Mouse (Mus musculus): ENCODE measurements around the gene Fam32a.

Fam32a gene

DNA sequence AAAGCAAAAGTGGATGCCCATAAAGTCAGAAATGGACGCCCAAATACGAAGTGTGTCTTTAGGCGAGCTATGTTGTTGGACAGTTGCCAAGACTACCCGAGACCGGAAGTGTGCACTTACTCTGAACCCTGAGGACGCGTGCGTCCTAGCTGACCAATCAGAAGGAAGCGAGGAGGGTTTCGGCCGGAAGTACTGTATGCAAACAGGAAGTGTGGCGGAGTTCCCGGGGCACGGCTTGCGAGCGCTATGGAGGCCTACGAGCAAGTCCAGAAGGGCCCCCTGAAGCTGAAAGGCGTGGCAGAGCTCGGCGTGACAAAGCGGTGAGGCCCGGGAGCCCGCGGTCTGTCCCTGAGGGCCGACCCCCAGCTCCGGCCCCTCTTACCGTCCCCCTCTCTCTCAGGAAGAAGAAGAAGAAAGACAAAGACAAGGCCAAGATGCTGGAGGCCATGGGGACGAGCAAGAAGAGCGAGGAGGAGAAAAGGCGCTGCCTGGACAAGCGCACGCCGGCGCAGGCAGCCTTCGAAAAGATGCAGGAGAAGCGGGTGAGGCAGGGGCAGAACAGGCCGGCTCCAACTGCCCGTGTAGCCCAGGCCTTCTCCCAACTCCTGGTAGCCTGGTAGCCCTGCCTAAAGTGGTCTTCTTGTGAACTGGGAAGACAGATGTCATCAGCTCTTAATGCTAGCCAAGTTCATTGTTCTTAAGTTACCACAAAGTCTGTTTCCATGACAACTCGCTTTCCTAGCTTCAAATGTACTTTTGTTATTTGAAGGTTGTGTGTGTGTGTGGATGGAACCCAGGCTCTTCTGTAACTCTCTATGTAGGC, at the start of gene Fam32a:
Gene Fam32a (plus strand): TSS at position 190 of the 823 bp plus-strand sequence.
- peak; percentile 93 for DNase-seq (ENCODE audit: low spot score)

DNA sequence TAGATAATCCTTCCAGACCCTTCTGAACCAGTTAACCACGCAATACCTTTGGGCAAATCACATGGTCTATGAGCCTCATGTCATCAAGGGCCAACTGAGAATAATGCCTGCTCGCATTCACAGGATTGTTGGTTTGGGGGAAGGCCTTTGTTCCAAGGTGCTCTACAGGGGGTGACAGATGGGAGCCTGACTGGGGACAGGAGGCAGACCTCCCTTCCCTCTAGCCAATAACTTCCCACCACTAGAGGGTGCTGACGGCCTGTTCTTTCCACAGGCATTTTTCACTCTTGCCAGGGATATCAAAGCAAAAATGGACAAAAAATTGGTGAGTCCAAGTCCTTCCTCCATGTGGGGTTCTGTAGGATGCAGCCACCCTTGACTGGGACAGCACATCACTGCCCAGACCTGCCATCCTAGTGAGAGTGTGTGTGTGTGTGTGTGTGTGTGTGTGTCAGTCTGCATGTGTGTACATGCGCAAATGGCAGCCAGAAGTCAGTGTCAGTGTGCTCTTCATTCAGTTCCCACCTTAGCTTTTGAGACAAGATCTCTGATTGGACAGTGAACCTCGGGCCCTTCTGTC, 42.1 kb upstream of the Fam32a start:
- peak; percentile 80 for DNase-seq (ENCODE audit: low spot score)

DNA sequence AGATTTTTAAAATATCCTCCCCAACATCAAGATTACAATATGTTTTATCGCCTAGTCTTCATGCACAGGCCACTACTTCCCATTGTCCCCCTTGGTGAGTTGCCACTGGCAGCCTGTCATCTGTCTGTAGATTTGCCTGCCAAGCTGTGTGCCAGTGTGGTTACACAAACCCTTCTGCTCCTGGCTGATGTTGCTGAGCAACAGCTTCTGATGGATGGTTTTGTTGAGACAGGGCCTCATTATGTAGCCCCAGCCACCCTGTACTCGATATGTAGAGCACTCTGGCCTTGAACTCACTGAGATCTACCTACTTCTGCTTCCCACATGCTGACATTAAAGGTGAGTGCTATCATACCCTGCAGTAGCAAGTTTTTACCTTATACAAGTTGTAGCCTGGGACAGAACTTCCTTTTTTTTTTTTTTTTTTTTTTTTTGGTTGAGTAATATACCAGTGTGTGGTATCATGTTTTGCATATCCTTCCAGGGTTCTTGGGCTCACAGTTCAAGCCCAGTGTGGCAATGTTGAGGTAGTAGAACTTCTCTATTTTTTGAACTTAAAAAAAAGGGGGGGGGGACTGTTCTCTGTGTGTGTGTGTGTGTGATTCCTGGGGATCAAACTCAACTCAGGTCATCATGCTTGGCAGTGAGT, 35.9 kb upstream of the Fam32a start:
- peak; percentile 52 for DNase-seq (ENCODE audit: low spot score)

DNA sequence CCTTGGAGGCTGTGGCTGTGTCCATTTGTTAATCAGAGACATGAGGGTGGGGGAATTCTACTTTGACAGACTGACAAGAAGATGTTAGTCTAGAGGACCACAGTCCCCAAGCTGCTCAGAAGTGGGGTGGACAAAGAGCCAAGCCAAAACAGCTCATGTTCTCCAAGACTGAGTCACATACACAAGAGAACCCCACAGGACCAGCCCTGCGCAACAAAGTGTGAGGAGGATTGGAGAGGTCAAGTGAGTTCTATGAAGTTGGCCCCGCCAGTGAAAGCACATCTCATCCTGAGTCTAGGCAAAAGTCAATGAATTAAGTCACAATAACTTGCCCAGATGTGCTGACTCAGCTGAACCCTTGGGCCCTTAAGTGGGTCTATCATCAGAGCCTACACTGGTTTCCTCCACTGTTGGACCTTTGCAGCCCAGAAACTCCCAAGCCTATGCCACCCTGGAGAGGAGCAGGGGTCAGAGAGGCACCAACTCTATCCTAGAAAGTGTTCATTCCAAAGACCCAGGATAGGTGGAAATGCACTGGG, 31.7 kb upstream of the Fam32a start:
- DNase-seq (ENCODE audit: low spot score), result no peak

DNA sequence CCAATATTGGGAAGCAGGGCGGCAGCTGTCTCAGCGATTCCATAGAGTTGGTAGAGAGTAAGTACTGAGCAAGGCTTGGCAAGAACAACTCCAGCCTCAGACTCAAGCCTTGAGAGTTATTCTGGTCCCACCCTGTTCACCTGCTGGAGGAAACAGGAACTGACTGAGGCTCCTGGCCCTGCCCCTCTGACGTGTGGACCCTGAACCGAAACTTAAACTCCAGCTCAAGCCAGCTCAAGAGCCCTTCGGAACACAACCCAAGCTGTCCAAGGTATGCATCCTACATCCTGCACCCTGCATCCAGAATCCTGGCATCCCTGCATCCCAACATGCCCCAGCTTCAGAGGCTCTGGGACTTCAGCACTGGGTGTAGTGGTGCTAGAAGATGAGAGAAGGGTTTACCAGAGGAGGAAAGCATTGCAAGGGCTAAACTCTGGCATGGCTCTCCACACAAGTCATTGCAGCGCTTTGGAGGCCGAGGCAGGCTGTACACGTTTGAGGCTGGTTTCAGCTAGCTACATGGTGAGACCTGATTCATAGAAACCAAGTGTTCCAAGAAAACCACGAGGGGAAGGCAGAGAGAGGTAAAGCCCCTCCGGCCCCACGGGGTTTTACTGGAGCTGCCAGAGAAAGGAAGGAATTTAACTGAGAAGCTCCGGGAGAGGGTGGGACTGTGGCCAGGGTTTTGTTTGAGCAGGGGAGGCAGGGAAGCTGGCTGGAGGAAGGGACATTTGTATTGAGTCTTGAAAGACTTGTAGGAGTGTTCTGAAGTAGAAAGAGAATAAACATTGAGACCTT, 29.9 kb upstream of the Fam32a start, which contains the start of gene Hsh2d:
Gene Hsh2d (plus strand): TSS at position 222 of the 798 bp plus-strand sequence.
- DNase-seq (ENCODE audit: low spot score), result no peak

DNA sequence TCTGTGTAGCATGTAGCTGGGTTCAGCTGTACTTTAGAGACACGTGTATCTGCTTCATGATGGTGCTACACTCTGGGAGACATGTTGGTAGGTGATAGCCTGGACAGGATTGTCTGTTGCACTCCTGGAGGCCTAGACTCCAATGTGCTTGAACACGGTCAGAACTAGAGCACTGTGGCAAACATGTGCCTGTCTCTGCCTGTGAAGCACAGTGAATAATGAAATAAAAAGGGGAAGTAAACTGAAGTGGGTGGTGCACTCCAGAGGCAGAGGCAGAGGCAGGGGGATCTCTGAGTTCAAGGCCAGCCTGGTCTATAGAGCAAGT, 29.4 kb upstream of the Fam32a start:
- DNase-seq (ENCODE audit: low spot score), result no peak

DNA sequence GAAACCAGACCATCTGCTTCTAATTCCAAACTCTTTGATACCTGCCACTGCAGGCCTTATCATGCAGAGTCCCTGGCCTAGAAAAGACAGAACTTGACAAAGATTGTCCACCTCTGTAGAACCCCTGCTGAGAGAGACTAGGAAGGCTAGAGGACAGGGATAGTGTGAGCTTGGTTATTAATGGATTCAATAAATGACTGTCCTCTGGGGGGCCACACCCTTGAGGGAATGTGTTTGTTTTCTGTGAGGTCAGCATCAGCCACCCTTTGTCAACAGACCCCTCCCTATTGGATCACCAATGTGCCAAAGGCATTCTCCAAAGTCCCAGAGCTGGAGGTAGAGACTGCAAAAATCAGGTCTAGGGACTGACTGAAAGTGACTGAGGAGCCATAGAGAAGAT, 27.5 kb upstream of the Fam32a start:
- no peak for DNase-seq (ENCODE audit: low spot score)

DNA sequence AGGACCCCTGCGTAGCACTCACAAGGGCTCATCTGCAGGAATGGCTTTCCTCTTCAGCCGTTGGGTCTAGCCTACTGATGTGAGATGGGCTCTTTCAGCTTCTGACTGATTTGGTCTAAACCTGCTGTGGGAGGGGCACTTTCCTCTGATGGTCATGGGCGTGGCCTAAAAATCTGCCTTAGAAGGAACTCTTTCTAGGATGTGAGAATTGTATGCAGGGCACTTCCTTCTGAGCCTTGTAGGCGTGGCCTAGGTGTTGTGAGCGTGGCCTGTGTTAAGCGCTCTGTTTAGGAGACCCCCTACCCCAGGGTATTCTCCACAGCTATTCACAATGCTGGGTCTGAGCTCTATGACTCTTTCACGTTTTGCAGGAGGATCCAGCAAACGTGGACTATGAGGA, 21.5 kb upstream of the Fam32a start:
- no peak for DNase-seq (ENCODE audit: low spot score)

DNA sequence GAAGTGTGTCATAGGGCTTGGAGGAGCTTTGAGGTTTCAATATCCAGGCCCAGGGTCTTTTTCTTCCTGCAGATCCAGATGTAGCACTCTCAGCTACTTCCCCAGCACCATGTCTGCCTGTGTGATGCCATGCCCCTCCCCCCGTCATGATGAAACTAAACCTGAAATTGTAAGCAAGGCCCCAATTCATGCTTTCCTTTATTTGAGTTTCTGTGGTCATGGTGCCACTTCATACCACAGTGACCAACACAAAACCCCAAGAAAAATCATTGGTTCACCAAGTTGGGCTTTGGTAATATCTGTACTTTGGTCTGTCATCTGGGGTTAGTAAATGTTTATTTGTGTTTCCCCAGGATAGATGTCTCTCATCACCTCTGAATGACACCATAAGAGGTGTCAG, 10.9 kb upstream of the Fam32a start:
- no peak for DNase-seq (ENCODE audit: low spot score)

DNA sequence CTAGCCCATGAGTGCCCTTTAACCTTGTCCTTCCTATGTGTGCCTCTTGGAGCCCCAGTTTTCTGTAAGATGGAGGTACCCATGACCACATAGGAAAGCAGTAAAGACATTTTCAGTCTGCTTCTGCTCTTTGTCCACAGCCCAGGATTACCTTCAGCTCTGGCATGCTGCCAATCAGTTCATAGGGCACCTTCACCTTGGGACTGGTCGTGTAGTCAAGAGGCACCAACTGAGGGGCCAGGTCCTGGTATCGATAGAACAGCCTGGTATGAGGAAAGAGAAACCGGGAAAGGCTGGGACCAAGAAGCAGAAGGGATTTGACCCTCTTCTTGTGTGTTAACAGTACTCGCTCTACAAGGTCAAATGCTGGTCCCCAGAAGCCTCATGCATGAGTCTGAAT, 9.3 kb upstream of the Fam32a start:
- DNase-seq (ENCODE audit: low spot score), result no peak

DNA sequence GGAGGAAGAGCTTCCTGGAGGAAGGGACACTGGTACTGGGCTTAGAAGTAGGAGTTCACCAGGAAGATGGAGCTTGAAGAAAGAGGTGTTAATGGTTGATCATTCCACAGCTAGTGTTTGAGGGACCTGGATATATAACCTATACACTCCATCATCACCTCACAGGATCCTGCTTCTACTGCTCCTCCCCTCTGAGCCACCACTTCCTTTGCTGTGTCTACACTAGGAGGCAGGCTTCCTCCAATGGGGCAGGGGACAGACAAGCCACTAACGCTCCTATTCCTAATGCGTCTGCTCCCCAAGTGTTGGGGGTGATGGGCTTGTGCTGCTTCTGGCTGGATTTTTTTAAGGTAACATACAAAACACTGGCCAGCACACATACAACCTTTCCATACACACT, 8.8 kb upstream of the Fam32a start:
- no peak for DNase-seq (ENCODE audit: low spot score)

DNA sequence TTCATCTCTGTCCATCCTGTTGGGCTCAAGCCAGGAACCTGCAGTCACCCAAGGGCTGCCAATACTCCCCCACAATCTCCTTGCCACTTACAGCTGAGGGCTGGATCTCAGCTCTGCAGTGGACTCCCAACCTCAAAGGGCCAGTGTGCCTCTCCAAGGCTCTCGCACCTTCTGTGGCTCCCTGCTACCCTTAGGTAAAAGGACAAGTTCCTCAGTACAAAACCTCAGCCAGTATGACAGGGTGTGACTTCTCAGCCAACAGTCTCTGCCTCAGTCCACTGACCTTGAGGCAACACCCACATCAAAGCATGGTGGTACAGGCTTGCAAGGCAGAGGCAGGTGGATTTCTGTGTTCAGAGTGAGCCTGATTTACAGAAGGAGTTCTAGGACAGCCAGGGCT, 7.7 kb upstream of the Fam32a start:
- no peak for DNase-seq (ENCODE audit: low spot score)

DNA sequence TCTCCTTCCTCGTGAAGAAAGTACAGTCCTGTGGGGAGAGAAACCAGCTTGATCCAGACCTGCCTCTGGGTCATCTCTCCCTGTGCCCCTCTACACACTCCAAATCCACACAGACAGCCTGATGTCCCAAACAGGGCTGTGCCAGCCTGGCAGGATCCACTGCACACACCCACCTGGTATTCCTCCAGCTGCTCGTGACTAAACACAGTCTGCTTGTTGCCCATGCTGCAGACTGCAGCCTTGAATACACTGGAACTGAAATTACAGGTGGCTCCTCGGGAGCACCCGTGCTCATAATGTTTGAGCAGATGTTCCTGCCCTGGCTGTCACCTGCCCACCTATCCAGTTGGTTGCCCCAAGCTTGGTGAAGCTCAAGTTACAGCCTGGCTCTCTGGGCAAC, 6.8 kb upstream of the Fam32a start, which contains the start of gene Cib3:
Gene Cib3 (minus strand): TSS at position 87 of the 400 bp plus-strand sequence.
- DNase-seq (ENCODE audit: low spot score), result peak; percentile 17

DNA sequence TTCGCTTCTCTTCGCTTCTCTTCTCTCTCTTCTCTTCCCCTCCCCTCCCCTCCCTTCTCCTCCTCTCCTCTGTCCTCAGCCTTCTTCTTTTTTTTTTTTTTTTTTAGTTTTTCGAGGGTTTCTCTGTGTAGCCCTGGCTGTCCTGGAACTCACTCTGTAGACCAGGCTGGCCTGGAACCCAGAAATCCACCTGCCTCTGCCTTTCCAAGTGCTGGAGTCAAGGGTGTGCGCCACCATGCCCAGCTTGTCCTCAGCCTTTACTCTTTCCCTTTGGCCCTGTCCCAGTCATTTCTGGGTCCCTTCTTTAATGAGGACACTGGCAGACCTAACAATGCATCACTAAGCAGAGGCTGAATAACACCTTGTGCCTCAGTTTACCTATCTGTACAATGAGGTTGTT, 6.0 kb upstream of the Fam32a start, which contains the start of gene Gm11034:
Gene Gm11034 (minus strand): TSS at position 101 of the 400 bp plus-strand sequence.
- DNase-seq (ENCODE audit: low spot score), result no peak

DNA sequence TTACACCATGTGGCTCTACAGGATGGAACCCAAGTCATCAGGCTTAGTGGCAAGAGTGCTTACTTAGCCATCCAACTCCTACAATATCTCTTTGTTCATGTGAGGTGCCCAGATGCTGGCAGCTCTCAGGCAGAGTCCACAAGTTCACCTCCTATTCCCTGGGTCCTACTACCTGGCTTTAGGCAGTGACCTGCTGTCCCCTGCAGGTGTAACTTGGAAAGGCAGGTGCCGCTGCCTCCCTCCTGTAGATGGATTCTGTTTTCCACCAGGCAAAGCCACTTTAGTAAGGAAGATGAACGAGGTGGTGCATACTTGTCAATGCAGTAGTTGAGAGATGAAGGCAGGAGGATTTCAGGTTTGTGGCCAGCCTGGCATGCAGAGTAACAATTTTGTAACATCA, 4.5 kb upstream of the Fam32a start:
- no peak for DNase-seq (ENCODE audit: low spot score)

DNA sequence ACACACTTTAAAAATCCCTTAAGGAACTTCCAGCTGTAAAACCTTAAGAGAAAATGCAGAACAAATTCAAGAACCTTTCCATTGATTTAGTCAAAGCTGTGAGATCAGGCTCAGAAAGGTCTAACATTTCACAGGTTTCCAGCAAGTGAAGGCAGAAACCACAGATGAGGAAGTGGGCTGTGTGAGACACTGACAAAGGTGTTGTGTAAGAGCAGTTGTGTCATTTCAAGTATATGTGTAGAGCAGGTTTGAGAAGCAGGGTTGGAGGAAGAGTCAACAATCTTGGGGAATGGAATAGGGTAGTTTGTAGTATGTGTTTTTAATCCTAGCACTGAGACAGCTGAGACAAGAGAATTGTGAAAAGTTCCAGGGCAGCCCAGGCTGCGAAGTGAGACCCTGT, 3.7 kb upstream of the Fam32a start:
- no peak for DNase-seq (ENCODE audit: low spot score)

DNA sequence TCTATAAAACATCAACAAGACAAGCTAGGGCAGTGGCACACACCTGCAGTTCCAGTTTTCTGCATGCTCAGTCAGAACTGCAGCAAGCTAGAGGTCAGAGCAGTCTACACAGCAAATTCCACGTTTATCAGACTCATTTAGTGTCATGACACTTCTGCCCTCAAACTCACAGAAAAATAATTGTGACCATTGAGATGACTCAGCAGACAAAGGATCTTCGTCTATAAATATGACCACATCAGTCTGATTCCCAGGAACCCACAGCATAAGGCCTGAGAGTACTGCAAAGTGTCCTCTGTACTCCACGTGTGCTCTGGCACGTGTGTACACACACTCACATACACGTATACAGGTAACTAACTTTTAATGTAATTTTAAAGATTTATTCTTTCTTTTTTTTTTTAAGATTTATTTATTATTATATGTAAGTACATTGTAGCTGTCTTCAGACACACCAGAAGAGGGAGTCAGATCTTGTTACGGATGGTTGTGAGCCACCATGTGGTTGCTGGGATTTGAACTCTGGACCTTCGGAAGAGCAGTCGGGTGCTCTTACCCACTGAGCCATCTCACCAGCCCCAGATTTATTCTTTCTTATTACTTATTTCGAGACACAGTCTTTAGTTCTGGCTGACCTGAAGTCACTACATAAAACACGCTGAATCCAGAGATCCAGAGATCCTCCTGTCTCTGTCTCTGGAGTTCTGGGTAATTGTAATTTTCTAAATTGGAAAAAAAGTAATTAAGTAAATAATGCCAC, 569 bp upstream of the Fam32a start:
- no peak for DNase-seq (ENCODE audit: low spot score)

DNA sequence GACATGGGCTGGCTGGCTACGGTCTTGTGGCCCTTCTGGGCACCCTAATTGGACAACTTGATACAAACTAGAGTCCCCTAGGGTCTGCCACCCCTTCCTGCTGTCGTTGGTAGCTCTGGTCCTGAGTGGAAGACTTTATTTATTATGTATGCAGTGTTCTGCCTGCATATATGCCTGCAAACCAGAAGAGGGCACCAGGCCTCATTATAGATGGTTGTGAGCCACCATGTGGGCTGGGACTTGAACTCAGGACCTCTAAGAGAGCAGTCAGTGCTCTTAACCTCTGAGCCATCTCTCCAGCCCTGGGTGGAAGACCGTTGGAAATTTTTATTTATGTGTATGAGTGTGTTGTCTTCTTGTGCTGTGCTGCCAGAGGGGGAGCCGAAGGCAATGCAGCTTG, 1.2 kb downstream of the Fam32a start:
- no peak for DNase-seq (ENCODE audit: low spot score)

DNA sequence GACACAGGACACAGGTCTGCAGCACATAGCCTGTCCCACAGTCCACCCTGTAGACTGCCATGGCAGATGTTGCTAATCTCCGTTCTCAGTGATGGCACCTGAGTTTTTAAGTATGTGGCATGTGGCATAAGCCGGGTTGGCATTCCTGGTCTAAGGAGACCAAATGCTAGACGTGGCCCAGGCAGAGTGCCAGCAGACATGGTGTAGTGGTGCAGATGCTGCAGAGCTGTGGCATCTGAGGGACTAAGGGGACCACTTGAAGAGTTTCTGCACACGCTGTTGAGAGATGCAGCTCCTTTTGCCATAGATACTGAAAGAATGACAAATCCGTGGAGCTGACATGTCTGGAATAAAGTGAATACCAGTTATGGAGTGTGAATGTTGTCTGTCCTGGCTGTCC, 3.1 kb downstream of the Fam32a start:
- no peak for DNase-seq (ENCODE audit: low spot score)

DNA sequence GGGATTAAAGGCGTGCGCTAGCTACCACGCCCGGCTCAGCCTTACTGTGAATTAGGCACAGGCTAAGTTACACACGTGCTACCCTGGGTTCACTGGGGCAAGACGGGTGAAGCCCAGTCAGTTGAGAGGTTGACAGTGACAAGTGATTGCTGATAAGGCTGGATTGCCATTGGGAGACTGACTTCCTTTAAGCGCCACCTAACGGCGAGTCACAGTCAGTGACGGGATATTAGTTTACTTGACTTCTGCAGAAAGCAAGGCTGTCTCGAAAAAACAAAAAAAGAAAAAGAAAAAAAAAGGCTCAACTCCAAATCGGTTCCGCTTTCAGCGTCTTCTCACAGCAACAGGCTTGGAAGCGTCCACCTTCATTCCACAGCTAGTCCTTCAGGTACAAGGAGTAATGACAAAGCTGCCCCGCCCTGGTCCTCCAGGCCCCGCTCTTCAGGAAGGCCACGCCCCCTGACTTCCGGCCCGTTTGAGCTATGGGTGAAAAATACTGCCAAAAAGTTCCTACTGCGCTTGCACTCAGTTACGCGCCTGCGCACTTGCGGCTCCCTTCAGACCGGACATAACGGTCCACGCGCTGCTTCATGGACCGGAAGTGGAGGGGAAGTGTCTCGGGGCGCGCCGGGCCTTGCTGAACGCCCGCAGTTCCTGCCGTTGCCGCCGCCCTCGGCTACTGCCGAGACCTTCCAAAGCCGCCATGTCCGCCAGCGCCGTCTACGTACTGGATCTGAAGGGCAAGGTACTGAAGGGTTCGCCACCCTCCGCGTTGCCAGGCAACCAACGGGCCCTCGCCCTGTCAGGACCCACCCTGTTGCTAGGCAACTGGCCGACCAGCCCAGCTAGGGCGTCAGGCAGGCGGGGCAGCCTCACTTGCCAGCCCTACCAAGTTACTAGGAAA, 20.2 kb downstream of the Fam32a start, which contains the start of gene Ap1m1:
Gene Ap1m1 (plus strand): TSS at position 520 of the 904 bp plus-strand sequence.
- peak; percentile 98 for DNase-seq (ENCODE audit: low spot score)
